Mouse (Mus musculus) regulatory T cell (primary cell): ENCODE measurements at regions not wholly inside any gene's neighbourhood (a gene's known extent, or its start where the extent isn't known, plus 50 kb on each side); places are given as distances from the start of the nearest gene placed in this dataset.

Experiments used
- in situ Hi-C: fragments of 300-600 bp; cut with MboI, MseI; formaldehyde crosslinking; loops from one replicate; pipeline ENCODE4 v1.15.1; 2025; ENCODE audit warnings: high pct_unique_total_duplicates

GRCm38 (mm10) chr14:25052175-25052574 is 406.8 kb upstream of the Zmiz1 start:
- in situ Hi-C loops = no loop called here

DNA sequence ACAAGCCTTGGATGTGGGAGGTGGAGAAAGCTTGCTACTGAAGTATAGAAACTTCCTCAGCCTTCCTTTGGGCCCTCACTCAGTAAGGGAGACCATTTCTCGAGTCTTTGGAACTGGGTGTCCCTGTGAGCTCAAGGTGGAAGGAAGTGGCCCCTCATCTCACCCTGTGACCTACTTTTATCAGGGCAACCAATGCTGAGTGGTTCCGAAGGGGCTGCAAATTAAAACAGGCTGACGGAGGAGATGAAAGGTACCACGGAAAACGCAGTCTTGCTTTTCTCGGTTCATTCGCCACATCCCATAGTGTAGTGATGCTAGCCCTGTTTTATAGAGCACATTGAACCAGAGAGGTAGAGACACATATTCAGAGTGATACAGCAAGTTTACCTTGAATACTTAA is 399.6 kb upstream of the Zmiz1 start:
- in situ Hi-C loops = no loop called here

GRCm38 (mm10) chr14:25060285-25060684 is 398.7 kb upstream of the Zmiz1 start:
- in situ Hi-C loops = no loop called here

DNA sequence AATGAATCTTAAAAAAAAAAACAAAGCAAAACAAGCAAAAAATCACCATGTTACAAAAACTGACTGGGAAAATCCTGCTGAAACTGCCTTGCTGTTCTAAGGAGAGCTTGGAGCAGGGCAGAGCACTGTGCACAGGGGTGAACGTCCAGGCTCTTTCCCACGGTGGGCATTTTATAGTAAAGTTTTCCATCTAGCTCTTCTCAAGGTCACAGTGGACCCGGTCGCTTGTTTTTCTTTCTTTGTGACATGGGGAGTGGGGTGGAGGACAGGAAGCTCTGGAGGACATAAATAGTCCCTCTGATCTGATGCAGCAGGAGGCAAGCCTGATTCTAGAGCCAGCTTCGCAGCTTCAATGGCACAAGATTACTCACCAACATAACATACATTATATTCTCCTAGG is 395.9 kb upstream of the Zmiz1 start:
- in situ Hi-C loops = no loop called here

- in situ Hi-C loops = no loop called here
Measured at GRCm38 (mm10) chr14:25064190-25064947, 394.6 kb upstream of the Zmiz1 start.

- in situ Hi-C loops = no loop called here
Measured at GRCm38 (mm10) chr14:25067435-25067834, 391.6 kb upstream of the Zmiz1 start.

DNA sequence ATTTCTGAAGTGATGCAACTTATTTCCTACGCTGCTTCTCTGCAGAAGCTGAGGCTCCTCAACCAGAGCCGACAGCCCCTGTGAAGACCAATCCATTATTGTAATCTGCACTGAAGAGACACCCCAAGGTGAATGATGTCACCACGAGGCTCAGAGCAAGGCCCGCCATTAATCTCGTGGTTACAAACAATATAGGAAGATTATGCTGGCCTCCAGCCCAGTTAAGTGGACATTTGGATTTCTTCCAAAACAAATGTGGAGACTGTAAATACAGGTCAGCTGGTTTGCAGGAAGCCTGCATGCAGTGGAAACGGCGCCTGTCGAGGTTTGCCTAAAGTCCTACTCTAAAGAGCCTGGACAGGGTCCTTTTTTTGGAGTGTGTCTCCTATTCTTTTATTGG is 390.6 kb upstream of the Zmiz1 start:
- in situ Hi-C loops = no loop called here

GRCm38 (mm10) chr14:25073143-25073542 is 385.8 kb upstream of the Zmiz1 start:
- in situ Hi-C loops = loop anchor here (5.0 kb wide), 1 partner anchor 89 kb away; no protein-coding TSS in a partner anchor

DNA sequence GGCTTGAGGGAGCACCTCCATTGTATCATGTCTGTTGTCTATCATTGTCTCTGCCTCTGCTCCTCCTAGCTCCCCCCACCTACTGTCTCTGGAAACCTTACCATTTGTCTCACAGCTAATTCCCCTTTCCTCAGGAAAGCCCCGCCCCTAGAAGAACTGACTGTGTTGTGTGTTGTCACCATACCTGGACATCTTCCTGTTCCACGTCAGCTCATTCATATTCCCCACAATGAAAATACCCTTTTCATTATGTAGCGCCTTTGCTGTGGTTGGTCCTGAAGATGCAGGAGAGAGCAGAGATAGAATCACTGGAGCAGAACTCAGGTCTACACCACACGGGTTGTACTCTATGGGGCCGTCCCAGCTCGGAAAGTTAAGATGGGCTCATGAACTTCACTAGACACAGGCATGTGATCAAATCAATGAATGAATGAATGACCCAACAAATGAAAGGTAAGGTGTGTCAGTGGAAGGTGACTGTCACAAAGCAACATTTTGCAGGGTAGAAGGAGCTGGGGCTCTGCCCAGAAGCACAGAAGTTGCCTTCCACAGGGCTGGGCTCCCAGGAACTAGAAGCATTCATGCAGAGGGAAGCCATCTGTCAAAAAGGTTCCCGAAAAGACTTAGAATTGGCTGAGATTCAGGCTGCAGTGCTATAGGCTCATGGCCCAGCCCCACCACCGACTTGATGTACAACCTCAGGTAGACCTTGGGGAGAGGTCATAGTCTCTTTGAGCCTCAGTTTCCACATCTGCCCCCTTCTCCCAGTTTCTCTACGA is 384.8 kb upstream of the Zmiz1 start:
- in situ Hi-C loops = loop anchor here (5.0 kb wide), 1 partner anchor 88 kb away; no protein-coding TSS in a partner anchor

GRCm38 (mm10) chr14:25074891-25075290 is 384.1 kb upstream of the Zmiz1 start:
- in situ Hi-C loops = loop anchor here (5.0 to 25.0 kb wide), 3 partner anchors 87 to 1588 kb away; no protein-coding TSS in a partner anchor

DNA sequence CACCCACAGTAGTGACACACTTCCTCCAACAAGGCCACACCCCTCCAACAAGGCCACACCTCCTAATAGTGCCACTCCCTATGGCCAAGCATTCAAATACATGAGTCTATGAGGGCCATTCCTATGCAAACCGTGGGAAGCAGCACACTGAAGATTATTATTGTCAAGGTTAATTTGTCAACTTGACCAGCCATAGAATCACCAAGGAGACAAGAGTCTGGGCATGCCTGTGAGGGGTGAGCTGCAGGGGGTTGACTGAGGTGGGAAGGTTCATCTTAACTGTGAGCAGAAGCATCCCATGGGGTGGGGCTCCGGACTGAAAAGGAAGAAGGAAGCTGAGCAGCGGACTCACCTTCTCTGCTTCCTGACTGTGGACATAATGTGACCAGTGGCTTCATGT is 378.6 kb upstream of the Zmiz1 start:
- in situ Hi-C loops = loop anchor here (25.0 kb wide), 1 partner anchor 1593 kb away; no protein-coding TSS in a partner anchor

- in situ Hi-C loops = loop anchor here (25.0 kb wide), 1 partner anchor 1597 kb away; no protein-coding TSS in a partner anchor
Measured at GRCm38 (mm10) chr14:25083847-25084246, 375.1 kb upstream of the Zmiz1 start.

- in situ Hi-C loops = loop anchor here (25.0 kb wide), 1 partner anchor 1609 kb away; no protein-coding TSS in a partner anchor
Measured at GRCm38 (mm10) chr14:25096786-25097185, 362.2 kb upstream of the Zmiz1 start.

DNA sequence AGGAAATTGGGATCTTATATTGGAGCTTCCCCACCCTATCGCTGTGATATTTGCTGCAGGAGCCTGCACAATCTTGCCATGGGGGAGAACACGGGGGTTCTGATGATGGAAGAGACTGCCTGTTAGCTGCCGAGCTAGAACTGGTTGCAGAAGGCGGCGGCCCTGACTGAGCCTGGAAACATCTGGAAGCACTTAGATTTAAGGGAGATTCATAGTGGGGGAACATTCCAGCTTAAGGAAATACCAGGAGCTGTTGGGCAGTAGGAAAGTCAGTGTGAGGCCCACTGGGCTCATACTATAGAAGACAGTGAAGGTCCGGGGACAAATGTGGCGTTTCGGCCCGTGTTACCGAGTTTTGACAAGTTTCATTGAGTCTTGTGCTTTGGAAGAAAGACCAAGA is 353.6 kb upstream of the Zmiz1 start:
- in situ Hi-C loops = no loop called here

DNA sequence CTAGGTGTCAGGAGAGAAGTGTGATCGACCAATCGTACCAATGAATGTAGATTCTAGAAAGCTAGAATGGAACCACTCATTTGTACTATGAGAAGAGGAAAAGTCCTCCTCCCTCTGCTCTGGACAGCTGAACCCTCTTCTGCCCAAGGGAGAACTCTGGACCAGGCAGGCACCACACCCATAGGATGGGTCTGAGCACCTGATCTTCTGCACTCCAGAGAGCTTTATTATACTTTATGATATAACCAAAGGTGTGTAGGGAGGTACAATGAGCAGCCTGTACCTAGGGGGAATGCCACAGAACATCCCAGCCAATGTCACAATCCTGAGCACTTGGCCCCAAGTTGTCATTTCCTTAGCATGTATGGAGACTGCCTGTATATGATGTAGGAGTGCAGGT is 352.5 kb upstream of the Zmiz1 start:
- in situ Hi-C loops = no loop called here

GRCm38 (mm10) chr14:25108101-25108652 is 350.8 kb upstream of the Zmiz1 start:
- in situ Hi-C loops = no loop called here

- in situ Hi-C loops = no loop called here
Measured at GRCm38 (mm10) chr14:25108701-25109290, 350.2 kb upstream of the Zmiz1 start.

DNA sequence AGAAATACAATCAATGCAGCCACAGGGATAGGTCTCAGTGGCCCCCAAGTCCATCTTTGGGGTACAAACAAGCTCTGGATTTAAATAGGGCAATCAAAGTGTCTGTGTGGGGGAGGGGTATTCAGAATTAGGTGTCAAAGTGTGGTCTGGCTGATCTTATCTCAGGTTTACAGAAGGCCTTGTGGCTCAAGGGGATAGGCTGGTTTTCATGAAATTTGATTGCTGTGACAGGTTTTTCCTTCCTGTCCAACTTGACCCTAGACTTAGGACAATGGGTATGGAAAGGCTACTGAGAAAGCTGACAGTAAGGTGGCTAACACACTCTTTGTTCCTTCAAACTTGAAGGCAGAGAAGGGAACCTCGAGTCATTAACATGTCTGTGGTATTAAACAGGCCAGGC is 349.3 kb upstream of the Zmiz1 start:
- in situ Hi-C loops = no loop called here

GRCm38 (mm10) chr14:25112832-25113231 is 346.2 kb upstream of the Zmiz1 start:
- in situ Hi-C loops = no loop called here

GRCm38 (mm10) chr14:25113326-25113725 is 345.7 kb upstream of the Zmiz1 start:
- in situ Hi-C loops = no loop called here

DNA sequence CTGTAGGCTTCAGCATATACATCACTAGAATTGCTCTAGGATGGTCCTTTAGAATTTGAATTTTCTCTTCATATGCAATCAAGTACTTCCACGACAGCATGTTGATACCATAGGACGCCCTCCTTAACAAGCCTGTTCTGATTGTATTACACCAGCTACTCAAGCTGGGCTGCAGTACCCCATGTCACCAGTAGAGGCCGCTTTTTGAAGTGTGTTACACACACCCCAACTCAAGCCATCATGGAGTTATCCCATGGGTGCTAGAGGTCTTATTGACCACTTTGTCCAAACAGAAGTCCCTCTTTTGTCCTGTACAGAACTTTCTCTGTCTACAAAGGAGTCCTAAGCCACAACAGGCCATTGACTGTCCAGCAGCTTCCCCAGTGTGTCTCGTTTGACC is 342.6 kb upstream of the Zmiz1 start:
- in situ Hi-C loops = no loop called here

DNA sequence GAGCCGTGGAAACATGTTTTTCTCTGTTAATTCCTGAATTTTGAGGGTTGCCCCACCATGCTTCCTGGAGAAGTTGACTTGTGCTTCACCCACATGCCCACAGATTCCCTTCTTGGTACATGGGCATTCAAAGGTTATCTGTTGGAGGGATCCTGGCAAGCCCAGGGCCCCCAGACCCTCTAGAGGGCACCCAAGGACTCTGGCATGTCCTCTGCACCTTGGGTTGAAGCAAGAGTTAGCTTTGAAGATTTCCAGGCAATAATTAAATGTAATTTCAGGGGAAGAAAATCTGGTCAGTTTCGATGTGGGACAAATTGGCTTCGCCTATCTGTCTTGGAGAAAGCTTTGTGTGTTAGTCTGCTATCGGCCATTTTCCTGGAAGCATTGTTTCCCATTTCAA is 339.0 kb upstream of the Zmiz1 start:
- in situ Hi-C loops = loop anchor here (5.0 kb wide), 1 partner anchor 462 kb away; no protein-coding TSS in a partner anchor
